Mouse (Mus musculus) olfactory bulb, adult 2 months (tissue): ENCODE measurements around the gene Olfr1016. TPM values are rescaled to one million over a fixed set of nuclear protein-coding genes. Genes with fewer than 3 reads are reported as not detected.

Source experiments
- H3K27ac ChIP-seq: fragments of 200-500 bp; 2 replicates; pipeline ENCODE4 v1.5.1; 2012; ENCODE audit warnings: low read depth, low read length; ENCODE audit not compliant: insufficient read depth
- H3K4me1 ChIP-seq: fragments of 200-500 bp; 2 replicates; pipeline ENCODE4 v1.6.1; 2012; ENCODE audit warnings: low read length; ENCODE audit not compliant: control insufficient read depth, insufficient read depth
- H3K4me3 ChIP-seq: fragments of 200-500 bp; 2 replicates; pipeline ENCODE4 v1.5.1; 2012; ENCODE audit warnings: mild to moderate bottlenecking, low read depth, low read length, moderate library complexity; ENCODE audit not compliant: insufficient read depth
- CTCF ChIP-seq: fragments of 200-500 bp; IDR thresholded peaks from 2 replicates; pipeline ENCODE4 v1.5.1; 2012; ENCODE audit warnings: low read depth, mild to moderate bottlenecking, low read length, moderate library complexity; ENCODE audit not compliant: insufficient read depth
- POLR2A ChIP-seq: fragments of 200-500 bp; IDR thresholded peaks from 2 replicates; pipeline ENCODE4 v1.6.1; 2012; ENCODE audit warnings: mild to moderate bottlenecking, low read depth, low read length, moderate library complexity; ENCODE audit not compliant: insufficient read depth
- WGBS: fragments of 180-500 bp; shearing (Covaris S2); methylation state at CpG from one replicate; pipeline ENCODE4 v1.1.7; 2018; 5-methylcytosine and 5-hydroxymethylcytosine counted together
- polyA plus RNA-seq: library from polyadenylated mRNA; stranded (reverse); fragments of >200 nt; gene quantifications from 2 replicates; pipeline ENCODE4 v1.2.4, GENCODE M21; 2012; ENCODE audit warnings: low replicate concordance; ENCODE audit not compliant: missing spikeins, insufficient read depth, insufficient read length

Olfr1016 gene
- polyA plus RNA-seq, 1 experiment = not detected

DNA sequence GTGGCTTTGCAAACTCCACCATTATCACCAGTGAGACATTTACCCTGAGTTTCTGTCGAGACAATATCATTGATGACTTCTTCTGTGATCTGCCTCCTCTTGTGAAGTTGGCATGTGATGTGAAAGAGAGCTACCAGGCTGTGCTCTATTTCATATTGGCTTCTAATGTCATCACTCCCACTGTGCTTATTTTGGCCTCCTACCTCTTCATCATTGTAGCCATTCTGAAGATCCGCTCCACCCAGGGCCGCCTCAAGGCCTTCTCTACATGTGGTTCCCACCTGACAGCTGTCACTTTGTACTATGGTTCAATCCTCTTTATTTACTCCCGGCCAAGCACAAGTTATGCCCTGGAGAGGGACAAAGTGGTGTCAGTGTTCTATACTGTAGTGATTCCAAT lies 48.5 kb downstream of the Olfr1016 start:
- WGBS = 80% methylated on average over 4 of the region's 4 CpGs
- H3K27ac ChIP-seq = no peak overlapping the region
- H3K4me1 ChIP-seq = no peaks in the 10 kb centered on the region
- TF ChIP-seq CTCF (no peak), POLR2A (no peak)
- no peak overlapping the region for H3K4me3 ChIP-seq

Other genes with a start within 250 kb of the Olfr1016 start
- not detected in 2 replicates for gene Olfr996, start 223.3 kb downstream of the Olfr1016 start, polyA plus RNA-seq
- gene Olfr998, start 213.6 kb downstream of the Olfr1016 start, polyA plus RNA-seq = not detected in 2 replicates
- gene Olfr1000, start 190.6 kb downstream of the Olfr1016 start, polyA plus RNA-seq = not detected in 2 replicates
- not detected in 2 replicates for gene Olfr1002, start 151.8 kb downstream of the Olfr1016 start, polyA plus RNA-seq
- gene Olfr154, start 138.1 kb downstream of the Olfr1016 start, polyA plus RNA-seq = not detected in 2 replicates
- gene Olfr1006, start 123.8 kb downstream of the Olfr1016 start, polyA plus RNA-seq = not detected in 2 replicates
- gene Olfr1008, start 113.1 kb downstream of the Olfr1016 start, polyA plus RNA-seq = not detected in 2 replicates
- not detected in 2 replicates for gene Olfr1009, start 87.1 kb downstream of the Olfr1016 start, polyA plus RNA-seq
- not detected in 2 replicates for gene Olfr1012, start 39.8 kb downstream of the Olfr1016 start, polyA plus RNA-seq
- not detected in 2 replicates for gene Olfr1013, start 35.4 kb downstream of the Olfr1016 start, polyA plus RNA-seq
- gene Olfr1014, start 29.8 kb downstream of the Olfr1016 start, polyA plus RNA-seq = not detected in 2 replicates
- not detected in 2 replicates for gene Olfr1015, start 20.5 kb downstream of the Olfr1016 start, polyA plus RNA-seq
- gene Olfr1018, start 15.9 kb upstream of the Olfr1016 start, polyA plus RNA-seq = not detected in 2 replicates
- gene Olfr1019, start 42.9 kb upstream of the Olfr1016 start, polyA plus RNA-seq = not detected in 2 replicates
- gene Olfr1020, start 44.5 kb upstream of the Olfr1016 start, polyA plus RNA-seq = not detected in 2 replicates
- not detected in 2 replicates for gene Olfr1022, start 66.0 kb upstream of the Olfr1016 start, polyA plus RNA-seq
- gene Olfr1023, start 83.1 kb upstream of the Olfr1016 start, polyA plus RNA-seq = not detected in 2 replicates
- not detected in 2 replicates for gene Olfr1024, start 102.5 kb upstream of the Olfr1016 start, polyA plus RNA-seq
- not detected in 2 replicates for gene Olfr1025-ps1, start 112.6 kb upstream of the Olfr1016 start, polyA plus RNA-seq
- gene Olfr1026, start 119.0 kb upstream of the Olfr1016 start, polyA plus RNA-seq = not detected in 2 replicates
- not detected in 2 replicates for gene Olfr1028, start 147.9 kb upstream of the Olfr1016 start, polyA plus RNA-seq
- gene Olfr1029, start 171.4 kb upstream of the Olfr1016 start, polyA plus RNA-seq = not detected in 2 replicates
- gene Olfr1030, start 176.7 kb upstream of the Olfr1016 start, polyA plus RNA-seq = not detected in 2 replicates
- not detected in 2 replicates for gene Olfr1031, start 187.8 kb upstream of the Olfr1016 start, polyA plus RNA-seq
- not detected in 2 replicates for gene Olfr1032, start 203.0 kb upstream of the Olfr1016 start, polyA plus RNA-seq
- not detected in 2 replicates for gene Olfr1033, start 218.1 kb upstream of the Olfr1016 start, polyA plus RNA-seq
- gene Olfr1034, start 243.3 kb upstream of the Olfr1016 start, polyA plus RNA-seq = not detected in 2 replicates